Mouse (Mus musculus): ENCODE results near the gene Zfp777.

Gene Zfp777

GRCm38 (mm10) chr6:48051666-48052065 is 3.0 kb upstream of the Zfp777 start:
- TF ChIP-seq GATA4 (IDR thresholded peaks at IDR 0.05; ENCODE audit: insufficient replicate concordance, low read length) = no peak

GRCm38 (mm10) chr6:48049273-48050065 is 758 bp upstream of the Zfp777 start:
- TF ChIP-seq GATA4 (IDR thresholded peaks at IDR 0.05; ENCODE audit: insufficient replicate concordance, low read length) = no peak

DNA sequence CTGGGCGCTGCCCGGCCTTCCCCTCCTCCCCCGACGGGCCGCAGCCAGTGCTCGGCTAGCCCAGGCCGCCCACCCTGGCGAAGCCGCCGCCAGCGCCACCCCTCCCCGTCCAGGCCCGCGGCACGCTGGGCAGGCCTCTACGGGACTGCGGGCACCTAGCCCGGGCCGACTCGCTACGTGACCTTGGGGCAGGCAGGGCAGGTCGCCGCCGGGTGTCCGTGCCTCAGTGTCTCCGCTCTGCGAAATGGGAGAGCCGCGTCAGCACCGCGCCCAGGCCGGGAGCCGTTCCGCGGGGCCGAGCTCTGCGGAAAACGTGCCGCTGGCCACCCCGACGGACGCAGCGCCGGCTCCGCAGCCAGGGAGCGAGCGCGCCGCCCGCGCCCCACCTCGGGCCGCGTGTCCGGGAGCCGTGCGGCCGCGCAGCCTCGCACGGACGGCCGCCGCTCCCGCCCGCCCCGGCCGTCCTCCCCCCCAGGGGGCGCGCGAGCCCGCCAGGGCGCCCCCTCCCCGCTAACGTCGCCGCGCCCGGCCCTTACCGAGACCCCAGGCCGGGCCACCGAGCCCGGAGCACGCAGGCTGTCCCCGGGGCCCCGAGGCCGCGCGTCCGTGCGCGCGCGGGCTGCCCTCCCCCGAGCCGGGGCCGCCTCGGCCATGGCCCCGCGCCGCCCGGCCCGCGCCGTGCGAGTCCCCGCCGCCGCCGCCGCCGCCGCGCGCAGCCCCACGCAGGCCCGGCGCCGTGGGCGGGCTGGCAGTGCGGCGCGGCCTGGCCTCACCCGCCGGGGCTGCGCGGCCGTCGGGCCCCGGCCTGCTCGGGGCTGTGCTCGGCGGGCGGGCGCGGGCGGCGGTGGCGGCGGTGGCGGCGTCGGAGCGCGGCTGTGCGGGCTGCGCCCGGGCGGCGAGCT is 1.0 kb downstream of the Zfp777 start:
- TF ChIP-seq GATA4 (IDR thresholded peaks at IDR 0.05; ENCODE audit: insufficient replicate concordance, low read length) = no peak

- TF ChIP-seq GATA4 (IDR thresholded peaks at IDR 0.05; ENCODE audit: insufficient replicate concordance, low read length) = no peak
These were observed 1.6 kb downstream of the Zfp777 start for GRCm38 (mm10) chr6:48047114-48047449.

GRCm38 (mm10) chr6:48032661-48033060 is 16.1 kb downstream of the Zfp777 start:
- no peak for TF ChIP-seq GATA4 (IDR thresholded peaks at IDR 0.05; ENCODE audit: insufficient replicate concordance, low read length)

DNA sequence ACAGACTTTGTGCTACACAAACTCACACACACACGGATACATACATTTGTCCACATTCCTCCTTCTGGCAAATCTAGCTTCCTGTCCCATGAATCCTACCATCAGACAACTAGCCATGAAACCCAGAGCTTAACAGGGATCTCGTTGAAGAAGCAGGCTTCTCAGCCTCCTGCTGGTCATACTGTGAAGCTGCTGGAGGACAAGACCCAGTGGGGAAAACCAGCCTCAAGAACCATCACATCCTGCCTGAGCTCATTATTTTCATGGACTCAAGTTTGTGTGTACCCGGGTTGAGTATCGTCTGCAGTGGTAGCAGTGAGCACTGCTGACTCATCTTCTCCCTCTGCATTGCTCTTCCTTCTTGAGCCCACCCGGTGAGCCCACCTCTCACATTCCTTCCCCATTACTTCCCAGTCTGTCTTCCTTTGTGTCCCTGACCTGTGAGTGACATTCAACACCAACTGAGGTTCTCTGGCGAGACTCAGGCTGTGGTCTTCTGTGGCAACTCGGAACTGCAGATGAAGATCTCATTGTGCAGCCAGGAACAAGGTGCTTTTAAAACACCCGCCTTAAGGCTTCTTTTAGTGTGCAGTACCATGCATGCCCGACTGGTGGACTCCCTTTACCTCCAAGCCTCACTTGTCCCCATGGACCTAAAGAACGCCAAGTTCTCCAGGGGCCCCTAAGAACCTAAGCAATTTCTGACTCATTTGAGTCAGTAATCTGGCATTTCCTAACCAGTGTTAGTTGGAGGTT is 22.6 kb downstream of the Zfp777 start:
- no peak for TF ChIP-seq GATA4 (IDR thresholded peaks at IDR 0.05; ENCODE audit: insufficient replicate concordance, low read length)

DNA sequence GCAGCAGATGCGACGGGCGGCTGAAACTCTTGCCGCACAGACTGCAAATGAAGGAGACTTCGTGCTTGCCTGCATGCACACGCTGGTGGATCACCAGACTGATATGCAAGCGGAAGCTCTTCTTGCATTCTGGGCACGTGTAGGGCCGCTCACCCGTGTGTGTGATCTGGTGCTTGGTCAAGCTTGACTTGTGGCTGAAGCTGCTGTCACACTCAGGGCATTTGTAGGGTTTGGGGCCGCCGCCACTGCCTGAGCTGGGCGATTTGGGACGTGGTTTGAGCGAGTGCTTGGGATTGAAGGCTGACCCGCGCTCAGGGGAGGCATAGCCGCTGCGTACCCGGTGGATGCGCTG is 23.7 kb downstream of the Zfp777 start:
- no peak for TF ChIP-seq GATA4 (IDR thresholded peaks at IDR 0.05; ENCODE audit: insufficient replicate concordance, low read length)

DNA sequence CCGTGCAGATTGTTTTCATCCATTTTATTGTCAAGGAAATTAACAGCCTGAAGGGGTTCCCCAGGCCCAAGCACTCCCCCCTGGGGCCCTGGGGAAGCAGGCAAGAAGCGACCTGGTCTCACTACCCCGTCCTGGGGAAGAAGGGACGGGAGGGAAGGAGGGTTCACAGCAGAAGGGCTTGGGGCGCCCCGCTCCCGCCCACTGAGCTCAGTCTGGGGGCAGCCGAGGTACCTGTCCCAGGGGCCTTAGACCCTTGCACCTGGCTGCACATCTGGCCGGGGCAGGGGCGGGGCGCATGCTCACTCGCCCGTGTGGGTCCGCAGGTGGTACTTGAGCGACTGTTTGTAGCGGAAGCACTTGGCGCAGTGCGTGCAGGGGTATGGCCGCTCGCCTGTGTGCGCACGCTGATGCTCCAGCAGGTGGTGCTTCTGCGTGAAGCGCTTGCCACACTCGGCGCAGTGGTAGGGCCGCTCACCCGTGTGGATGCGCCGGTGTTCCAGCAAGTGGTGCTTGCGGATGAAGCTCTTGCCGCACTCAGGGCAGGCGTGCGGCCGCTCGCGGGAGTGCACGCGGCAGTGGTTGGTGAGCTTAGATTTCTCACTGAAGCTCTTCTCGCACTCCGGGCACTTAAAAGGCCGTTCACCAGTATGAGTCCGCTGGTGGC is 24.2 kb downstream of the Zfp777 start:
- TF ChIP-seq GATA4 (IDR thresholded peaks at IDR 0.05; ENCODE audit: insufficient replicate concordance, low read length) = no peak

GRCm38 (mm10) chr6:48022672-48023071 is 26.0 kb downstream of the Zfp777 start:
- no peak for TF ChIP-seq GATA4 (IDR thresholded peaks at IDR 0.05; ENCODE audit: insufficient replicate concordance, low read length)

GRCm38 (mm10) chr6:48021678-48022077 is 27.0 kb downstream of the Zfp777 start:
- no peak for TF ChIP-seq GATA4 (IDR thresholded peaks at IDR 0.05; ENCODE audit: insufficient replicate concordance, low read length)

- TF ChIP-seq GATA4 (IDR thresholded peaks at IDR 0.05; ENCODE audit: insufficient replicate concordance, low read length) = no peak
These were observed 28.7 kb downstream of the Zfp777 start for GRCm38 (mm10) chr6:48020006-48020405.

GRCm38 (mm10) chr6:48016841-48017240 is 31.9 kb downstream of the Zfp777 start:
- TF ChIP-seq GATA4 (IDR thresholded peaks at IDR 0.05; ENCODE audit: insufficient replicate concordance, low read length) = no peak

DNA sequence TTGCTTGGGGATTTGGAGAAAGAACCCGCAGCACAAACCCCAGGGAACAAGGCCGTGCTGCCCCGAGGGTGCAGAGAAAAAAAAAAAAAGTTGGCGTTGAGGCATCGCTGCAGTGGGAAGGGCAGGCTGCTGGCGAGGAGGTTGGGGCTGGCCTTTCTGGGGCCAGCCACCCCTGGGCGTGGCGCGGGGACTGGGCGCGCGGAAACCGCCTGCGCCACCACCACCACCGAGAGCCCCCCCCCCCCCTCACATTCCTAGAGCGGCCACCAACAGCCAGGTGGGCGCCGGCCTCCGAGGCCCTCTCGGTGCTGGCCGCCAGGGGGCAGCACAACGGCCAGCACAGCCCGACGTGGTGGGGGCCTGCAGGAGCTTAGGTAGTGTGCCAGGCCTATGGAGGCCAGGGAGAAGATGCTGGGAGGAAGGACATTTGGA is 32.6 kb downstream of the Zfp777 start:
- TF ChIP-seq GATA4 (IDR thresholded peaks at IDR 0.05; ENCODE audit: insufficient replicate concordance, low read length) = no peak

DNA sequence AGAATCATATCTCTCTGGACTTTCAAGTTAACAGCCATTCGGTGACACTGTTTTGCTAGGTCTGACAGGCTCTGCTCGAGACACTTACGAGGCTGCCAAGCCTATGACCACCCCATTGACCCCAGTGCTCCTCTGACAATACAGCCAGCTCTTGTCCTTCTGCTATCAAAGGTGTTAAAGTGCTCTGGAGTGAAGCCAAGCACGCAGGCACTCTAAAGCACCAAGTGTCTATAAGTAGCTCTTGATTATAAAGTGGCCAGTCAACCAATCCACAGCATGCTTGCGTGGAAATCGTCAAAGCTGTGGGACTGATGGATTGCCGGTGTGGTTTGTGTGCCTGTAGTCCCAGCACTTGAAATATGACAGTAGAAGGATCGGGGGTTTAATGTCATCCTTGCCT is 38.0 kb downstream of the Zfp777 start:
- no peak for TF ChIP-seq GATA4 (IDR thresholded peaks at IDR 0.05; ENCODE audit: insufficient replicate concordance, low read length)

DNA sequence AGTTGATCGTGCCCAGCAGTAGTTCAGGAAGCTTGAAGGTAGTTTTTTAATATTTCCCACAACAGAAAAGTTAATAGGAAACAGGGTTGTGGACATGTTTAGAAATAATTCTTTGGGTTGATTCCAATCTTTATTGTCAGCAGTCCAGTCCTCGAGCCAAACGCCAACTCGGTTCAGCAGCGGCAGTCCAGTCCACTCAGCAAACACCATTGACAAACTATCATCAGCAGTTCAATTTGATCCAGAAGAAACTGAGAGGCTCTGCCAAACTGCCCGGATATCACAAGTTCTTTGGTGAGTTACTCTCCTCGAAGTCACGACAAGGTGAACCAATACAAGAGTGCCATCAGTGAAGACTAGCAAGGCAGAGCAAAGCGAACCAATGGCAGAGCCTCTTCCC is 53.0 kb downstream of the Zfp777 start:
- TF ChIP-seq GATA4 (IDR thresholded peaks at IDR 0.05; ENCODE audit: insufficient replicate concordance, low read length) = 0 out of 2 replicates have a peak, but pooled peaks have one; percentile 6

All from liver, adult (tissue).